Mouse (Mus musculus): ENCODE data around the gene 4933428G20Rik. TPM values are rescaled to one million over a fixed set of nuclear protein-coding genes. Genes with fewer than 3 reads are reported as not detected.

Gene 4933428G20Rik
- 0.15 and 0.69 TPM in 2 replicates for polyA plus RNA-seq (2014; fragmentation: Nextera tagmentation; extraction: Ambion mirVana)

DNA sequence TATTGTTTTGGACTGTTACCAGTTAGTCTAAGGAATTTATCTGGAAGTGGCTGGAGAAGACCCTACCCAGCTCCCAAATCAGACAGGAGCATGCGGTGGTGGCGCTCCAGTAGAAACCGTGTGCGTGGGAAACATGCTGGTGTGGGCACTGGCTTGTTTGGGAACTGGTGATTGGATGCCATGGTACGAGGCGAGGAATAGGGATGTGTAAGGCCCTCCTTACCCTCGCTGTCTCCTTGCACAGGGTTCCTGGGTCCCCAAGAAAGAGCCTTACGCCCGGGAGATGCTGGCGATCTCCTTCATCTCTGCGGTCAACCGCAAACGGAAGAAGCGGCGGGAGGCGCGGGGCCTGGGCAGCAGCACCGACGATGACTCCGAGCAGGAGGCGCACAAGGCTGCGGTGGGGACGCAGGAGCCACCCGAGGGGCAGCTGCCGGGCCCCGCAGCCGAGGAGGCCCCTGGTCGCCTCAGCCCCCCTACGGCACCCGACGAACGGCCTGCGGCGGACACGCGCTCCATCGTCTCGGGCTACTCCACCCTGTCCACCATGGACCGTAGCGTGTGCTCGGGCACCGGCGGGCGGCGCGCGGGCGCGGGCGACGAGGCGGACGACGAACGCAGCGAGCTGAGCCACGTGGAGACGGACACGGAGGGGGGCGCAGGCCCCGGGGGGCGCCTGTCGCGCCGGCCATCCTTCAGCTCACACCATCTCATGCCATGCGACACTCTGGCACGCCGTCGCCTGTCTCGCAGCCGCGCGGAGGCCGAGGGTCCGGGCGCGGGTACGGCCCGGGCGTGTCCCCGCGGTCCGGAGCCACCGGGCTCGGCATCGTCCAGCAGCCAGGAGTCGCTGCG, at the start of gene 4933428G20Rik:
Gene 4933428G20Rik (minus strand): TSS at position 476 of the 855 bp plus-strand sequence.
- H3K27me3 ChIP-seq (ENCODE audit: control insufficient read depth, insufficient read depth, low read length) = peaks cover 25% of the 10 kb centered on the region
- ATAC-seq (ENCODE audit: low FRiP score, low TSS enrichment) = 0 out of 2 replicates have a peak, but pooled peaks have one; percentile 40
- no peak within 1 kb of the TSS for H3K27ac ChIP-seq (ENCODE audit: low read depth, low read length)
- WGBS = 15% methylated on average over 75 of the region's 88 CpGs
- peak within 1 kb of the TSS; percentile 65 for H3K4me2 ChIP-seq (replicated peaks; ENCODE audit: low read depth, low read length)
- no peaks in the 10 kb centered on the region for H3K9me3 ChIP-seq (ENCODE audit: control insufficient read depth, low read length)
- peak within 1 kb of the TSS; percentile 35 for H3K4me3 ChIP-seq (ENCODE audit: low read length)
- peaks cover 11% of the 10 kb centered on the region; the same call in 1 of the 2 replicates for H3K36me3 ChIP-seq (ENCODE audit: control insufficient read depth, insufficient read depth, low read length)
- peaks cover 15% of the 10 kb centered on the region for H3K4me1 ChIP-seq (ENCODE audit: control insufficient read depth, insufficient read depth, low read length)
- peak within 1 kb of the TSS; percentile 52; the same call in 1 of the 2 replicates for H3K9ac ChIP-seq (ENCODE audit: low read depth, low read length)

DNA sequence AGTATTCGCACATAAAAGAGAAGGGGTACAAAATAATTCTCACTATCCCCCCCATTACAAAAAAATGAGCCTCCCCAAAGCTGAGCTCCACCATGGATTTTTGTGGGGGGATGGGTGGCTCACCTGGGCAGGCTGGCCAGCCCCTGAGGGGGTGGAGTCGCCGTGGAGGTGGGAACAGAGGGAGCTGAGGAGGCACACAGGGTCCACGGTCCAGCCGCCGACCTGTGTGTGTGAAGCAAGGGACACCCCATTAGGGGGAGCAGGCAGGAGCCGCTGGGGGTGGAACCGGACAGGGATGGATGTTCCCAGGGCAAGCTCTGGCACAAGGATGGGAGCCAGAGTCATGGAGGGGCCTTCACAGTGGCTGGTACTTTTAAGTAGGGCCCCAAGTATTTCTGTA, 48.6 kb upstream of the 4933428G20Rik start:
- Histone ChIP-seq H3K4me3 (ENCODE audit: low read length) (no peak overlapping the region), H3K27ac (ENCODE audit: low read depth, low read length) (no peak overlapping the region), H3K4me2 (replicated peaks; ENCODE audit: low read depth, low read length) (no peak overlapping the region), H3K27me3 (ENCODE audit: control insufficient read depth, insufficient read depth, low read length) (peaks cover 84% of the 10 kb centered on the region), H3K9ac (ENCODE audit: low read depth, low read length) (no peak overlapping the region), H3K36me3 (ENCODE audit: control insufficient read depth, insufficient read depth, low read length) (no peaks in the 10 kb centered on the region), H3K4me1 (ENCODE audit: control insufficient read depth, insufficient read depth, low read length) (peaks cover 6% of the 10 kb centered on the region; the same call in 1 of the 2 replicates), H3K9me3 (ENCODE audit: control insufficient read depth, low read length) (no peaks in the 10 kb centered on the region)
- no peak for ATAC-seq (ENCODE audit: low FRiP score, low TSS enrichment)
- 52% methylated on average over 8 of the region's 8 CpGs for WGBS

DNA sequence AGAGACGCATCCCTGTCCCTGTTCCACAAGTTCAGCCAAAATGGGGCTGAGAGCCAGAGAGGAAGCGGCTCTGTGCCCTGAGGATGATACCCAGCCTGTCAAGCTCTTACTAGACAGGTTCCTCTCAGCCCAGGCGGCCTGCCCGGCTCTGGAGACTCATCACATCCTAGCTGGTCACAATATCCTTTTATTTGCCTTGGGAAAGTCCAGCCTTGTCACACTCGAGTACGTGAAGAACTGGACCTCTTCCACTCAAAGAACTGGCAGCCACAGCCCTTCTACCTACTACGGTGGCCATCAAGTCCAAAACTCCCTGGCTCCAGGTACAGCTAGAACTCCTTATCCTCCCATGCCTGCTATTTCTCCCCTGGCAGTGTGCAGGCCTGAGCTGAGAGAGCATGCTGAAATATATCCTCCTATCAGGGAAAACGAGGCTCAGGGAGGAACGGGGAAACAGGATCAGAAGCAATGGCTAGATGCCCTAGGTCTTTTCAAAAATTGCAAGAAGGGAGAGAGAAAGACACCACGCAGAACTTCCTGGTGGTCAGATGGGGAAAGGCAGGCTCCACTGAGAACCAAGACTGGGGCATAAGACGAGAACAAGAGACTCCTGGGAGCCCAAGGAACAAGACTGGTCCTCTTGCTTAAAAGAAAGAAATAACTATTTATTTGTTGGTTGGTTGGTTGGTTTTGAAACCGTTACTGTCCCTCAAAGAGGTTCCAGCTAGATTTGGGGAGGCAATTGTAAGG, 48.0 kb upstream of the 4933428G20Rik start:
- Histone ChIP-seq H3K4me1 (ENCODE audit: control insufficient read depth, insufficient read depth, low read length) (peaks cover 6% of the 10 kb centered on the region; the same call in 1 of the 2 replicates), H3K9me3 (ENCODE audit: control insufficient read depth, low read length) (no peaks in the 10 kb centered on the region), H3K4me3 (ENCODE audit: low read length) (no peak overlapping the region), H3K27me3 (ENCODE audit: control insufficient read depth, insufficient read depth, low read length) (peaks cover 84% of the 10 kb centered on the region), H3K4me2 (replicated peaks; ENCODE audit: low read depth, low read length) (no peak overlapping the region), H3K27ac (ENCODE audit: low read depth, low read length) (no peak overlapping the region), H3K36me3 (ENCODE audit: control insufficient read depth, insufficient read depth, low read length) (no peaks in the 10 kb centered on the region), H3K9ac (ENCODE audit: low read depth, low read length) (no peak overlapping the region)
- no peak for ATAC-seq (ENCODE audit: low FRiP score, low TSS enrichment)
- WGBS = 67% methylated on average over 12 of the region's 12 CpGs

- H3K4me1 ChIP-seq (ENCODE audit: control insufficient read depth, insufficient read depth, low read length) = peaks cover 13% of the 10 kb centered on the region; the same call in 1 of the 2 replicates
- H3K4me3 ChIP-seq (ENCODE audit: low read length) = peak overlapping the region; percentile 62
- under 1% methylated on average over 46 of the region's 73 CpGs for WGBS
- no peaks in the 10 kb centered on the region for H3K9me3 ChIP-seq (ENCODE audit: control insufficient read depth, low read length)
- peak; percentile 53 for ATAC-seq (ENCODE audit: low FRiP score, low TSS enrichment)
- peak overlapping the region; percentile 99 for H3K4me2 ChIP-seq (replicated peaks; ENCODE audit: low read depth, low read length)
- H3K9ac ChIP-seq (ENCODE audit: low read depth, low read length) = peak overlapping the region; percentile 69
- peaks cover 78% of the 10 kb centered on the region for H3K27me3 ChIP-seq (ENCODE audit: control insufficient read depth, insufficient read depth, low read length)
- H3K27ac ChIP-seq (ENCODE audit: low read depth, low read length) = no peak overlapping the region
- H3K36me3 ChIP-seq (ENCODE audit: control insufficient read depth, insufficient read depth, low read length) = no peaks in the 10 kb centered on the region
Observed at GRCm38 (mm10) chr11:97546804-97547411, 46.8 kb upstream of the 4933428G20Rik start.

DNA sequence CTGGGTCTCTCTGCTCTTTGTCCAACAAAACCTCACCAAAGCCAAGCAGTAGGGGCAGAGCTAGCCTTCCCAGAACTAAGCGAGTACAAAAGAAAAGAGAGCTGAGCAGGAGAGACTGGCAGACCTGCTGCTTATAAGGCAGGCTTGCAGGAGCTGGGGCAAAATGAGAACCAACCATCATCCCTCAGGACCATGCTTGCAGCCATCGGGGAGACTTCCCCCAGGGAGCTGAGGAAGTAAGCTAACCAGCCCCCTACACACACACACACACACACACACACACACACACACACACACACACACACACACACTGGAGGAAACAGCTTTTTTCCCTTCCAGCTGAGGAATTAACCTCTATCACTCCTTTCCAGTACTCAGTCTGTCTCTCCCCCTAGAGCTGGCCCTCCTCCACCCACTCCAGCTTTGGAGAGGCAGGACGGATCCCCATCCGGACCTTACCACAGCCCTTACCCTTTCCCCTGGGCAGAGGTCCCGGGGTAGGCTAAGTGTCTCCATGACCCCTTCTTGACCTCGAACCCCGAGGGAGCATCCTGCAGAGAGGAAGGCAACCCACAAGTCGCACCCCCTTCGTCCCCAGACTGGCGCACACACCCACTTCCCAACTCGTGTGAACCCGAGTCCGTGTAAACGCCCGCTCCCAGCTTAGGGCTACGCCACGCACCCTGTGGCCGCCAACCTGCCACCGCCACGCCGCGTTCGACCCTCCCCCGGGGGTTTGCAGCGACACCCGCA, 45.8 kb upstream of the 4933428G20Rik start:
- peaks cover 14% of the 10 kb centered on the region; the same call in 1 of the 2 replicates for H3K4me1 ChIP-seq (ENCODE audit: control insufficient read depth, insufficient read depth, low read length)
- H3K9me3 ChIP-seq (ENCODE audit: control insufficient read depth, low read length) = no peaks in the 10 kb centered on the region
- H3K9ac ChIP-seq (ENCODE audit: low read depth, low read length) = peak overlapping the region; percentile 69; the same call in 1 of the 2 replicates
- no peak overlapping the region for H3K27ac ChIP-seq (ENCODE audit: low read depth, low read length)
- H3K4me3 ChIP-seq (ENCODE audit: low read length) = peak overlapping the region; percentile 62
- peak; percentile 30; the same call in 1 of the 2 replicates for ATAC-seq (ENCODE audit: low FRiP score, low TSS enrichment)
- H3K4me2 ChIP-seq (replicated peaks; ENCODE audit: low read depth, low read length) = peak overlapping the region; percentile 99
- peaks cover 73% of the 10 kb centered on the region for H3K27me3 ChIP-seq (ENCODE audit: control insufficient read depth, insufficient read depth, low read length)
- H3K36me3 ChIP-seq (ENCODE audit: control insufficient read depth, insufficient read depth, low read length) = no peaks in the 10 kb centered on the region
- WGBS = 2% methylated on average over 26 of the region's 26 CpGs

DNA sequence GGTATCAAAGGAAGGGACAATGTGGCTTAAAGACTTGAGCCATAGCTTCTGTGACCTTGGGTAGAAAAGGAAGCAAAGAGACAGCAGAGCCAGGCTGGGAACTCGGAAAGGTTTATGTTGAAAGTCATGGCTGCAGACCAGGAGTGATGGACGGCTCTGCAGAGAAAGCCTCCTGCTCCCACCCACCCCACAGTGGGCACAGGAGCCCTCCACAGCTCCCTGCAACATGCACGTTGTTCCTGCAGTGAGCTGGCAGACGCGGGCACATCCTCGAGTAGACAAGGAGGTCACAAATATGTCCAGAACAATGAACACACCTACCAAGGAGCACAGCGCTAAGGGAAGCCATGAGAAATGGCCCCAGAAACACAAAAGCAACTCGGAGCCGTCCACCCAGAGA, 43.7 kb upstream of the 4933428G20Rik start:
- Histone ChIP-seq H3K27me3 (ENCODE audit: control insufficient read depth, insufficient read depth, low read length) (peaks cover 52% of the 10 kb centered on the region), H3K4me3 (ENCODE audit: low read length) (no peak overlapping the region), H3K9ac (ENCODE audit: low read depth, low read length) (no peak overlapping the region), H3K27ac (ENCODE audit: low read depth, low read length) (no peak overlapping the region), H3K4me2 (replicated peaks; ENCODE audit: low read depth, low read length) (no peak overlapping the region), H3K4me1 (ENCODE audit: control insufficient read depth, insufficient read depth, low read length) (peaks cover 14% of the 10 kb centered on the region; the same call in 1 of the 2 replicates), H3K9me3 (ENCODE audit: control insufficient read depth, low read length) (no peaks in the 10 kb centered on the region), H3K36me3 (ENCODE audit: control insufficient read depth, insufficient read depth, low read length) (no peaks in the 10 kb centered on the region)
- WGBS = 80% methylated on average over 9 of the region's 9 CpGs
- no peak for ATAC-seq (ENCODE audit: low FRiP score, low TSS enrichment)

- no peaks in the 10 kb centered on the region for H3K36me3 ChIP-seq (ENCODE audit: control insufficient read depth, insufficient read depth, low read length)
- no peak overlapping the region for H3K4me2 ChIP-seq (replicated peaks; ENCODE audit: low read depth, low read length)
- no peak overlapping the region for H3K27ac ChIP-seq (ENCODE audit: low read depth, low read length)
- H3K9me3 ChIP-seq (ENCODE audit: control insufficient read depth, low read length) = no peaks in the 10 kb centered on the region
- H3K4me1 ChIP-seq (ENCODE audit: control insufficient read depth, insufficient read depth, low read length) = peaks cover 14% of the 10 kb centered on the region; the same call in 1 of the 2 replicates
- no peak for ATAC-seq (ENCODE audit: low FRiP score, low TSS enrichment)
- no peak overlapping the region for H3K9ac ChIP-seq (ENCODE audit: low read depth, low read length)
- WGBS = 66% methylated on average over 12 of the region's 12 CpGs
- peaks cover 46% of the 10 kb centered on the region for H3K27me3 ChIP-seq (ENCODE audit: control insufficient read depth, insufficient read depth, low read length)
- H3K4me3 ChIP-seq (ENCODE audit: low read length) = no peak overlapping the region
Observed at GRCm38 (mm10) chr11:97543181-97543733, 43.1 kb upstream of the 4933428G20Rik start.
